Mouse (Mus musculus): ENCODE measurements around the gene Cpxcr1.

Gene Cpxcr1

GRCm38 (mm10) chrX:116448644-116449043, at the start of gene Cpxcr1:
Gene Cpxcr1, plus strand, starts transcription at chrX:116448944.
- DNase-seq (ENCODE audit: low spot score in 2 of 2): no peak

Measured in urinary bladder, postnatal 36 days (tissue).